Mouse (Mus musculus) myocyte (in vitro differentiated cells): ENCODE measurements at regions not wholly inside any gene's neighbourhood (a gene's known extent, or its start where the extent isn't known, plus 50 kb on each side); places are given as distances from the start of the nearest gene placed in this dataset.

Source experiments
- CEBPB ChIP-seq: IDR thresholded peaks from 2 replicates; pipeline ENCODE4 v1.6.1; 2011; ENCODE audit warnings: mild to moderate bottlenecking, moderate library complexity; ENCODE audit not compliant: poor library complexity, insufficient read depth, severe bottlenecking
- MAX ChIP-seq: IDR thresholded peaks from one replicate; pipeline ENCODE4 v1.6.1; 2011; ENCODE audit warnings: low read depth, mild to moderate bottlenecking, control low read depth
- MYOD1 ChIP-seq, 3 experiments: IDR thresholded peaks; one replicate each; pipeline ENCODE4 v1.6.1; 2011; ENCODE audit warnings: control low read depth in 2 of 3, low read depth in 2 of 3, mild to moderate bottlenecking in 2 of 3, moderate library complexity in 1 of 3; ENCODE audit not compliant: insufficient read length in 2 of 3, control insufficient read depth in 1 of 3
- MYOG ChIP-seq, 3 experiments: IDR thresholded peaks; one replicate each; pipeline ENCODE4 v1.6.1; 2011; ENCODE audit warnings: control low read depth in 2 of 3, low read depth in 2 of 3, mild to moderate bottlenecking in 2 of 3; ENCODE audit not compliant: insufficient read length in 2 of 3, control insufficient read depth in 1 of 3, insufficient read depth in 1 of 3
- POLR2A ChIP-seq: IDR thresholded peaks from one replicate; pipeline ENCODE4 v1.6.1; 2011; ENCODE audit warnings: low read depth, mild to moderate bottlenecking, control low read depth, moderate library complexity; ENCODE audit not compliant: insufficient read length
- POLR2AphosphoS2 ChIP-seq: IDR thresholded peaks from one replicate; pipeline ENCODE4 v1.6.1; 2011; ENCODE audit warnings: low read depth, control low read depth; ENCODE audit not compliant: insufficient read length

- TF ChIP-seq POLR2AphosphoS2: no peak
- no peak for TF ChIP-seq POLR2A
- TF ChIP-seq MYOD1 (IDR thresholded peaks at IDR 0.05; ENCODE audit: control insufficient read depth in 1 of 3, insufficient read length in 2 of 3, low read depth in 2 of 3): no peak
- no peak for TF ChIP-seq MAX
- no peak for TF ChIP-seq CEBPB
- TF ChIP-seq MYOG (IDR thresholded peaks at IDR 0.05; ENCODE audit: control insufficient read depth in 1 of 3, insufficient read depth in 1 of 3, insufficient read length in 2 of 3, low read depth in 2 of 3): no peak
Observed at GRCm38 (mm10) chr10:111083861-111084260, 73.9 kb upstream of the Zdhhc17 start.
